26 mouse cellular contexts compared by ENCODE assay signal in genomic region chr4:134378089-134378615, GRCm38 (mm10). TPM values are rescaled to one million over a fixed set of nuclear protein-coding genes. Genes with fewer than 3 reads are reported as not detected.
A peak's percentile ranks its signal among the peaks of the same experiment; 100 is the strongest.
DNase-seq lines count a peak whose midpoint lies in the region; ATAC-seq and TF ChIP-seq lines count a peak whose summit lies in the region.
"Had no signal": no experiment of that assay in that cellular context is flagged by ENCODE, and none has a peak within 500 bp of the region (broad histone marks: within the 10 kb centered on the region; RNA-seq: fewer than 3 reads in every experiment).

No protein-coding gene starts in this region.

- H3K27me3 ChIP-seq in intestine, embryonic 14.5 days (replicated peaks; ENCODE audit: control insufficient read depth, insufficient read depth, low read length), result no peaks in the 10 kb centered on the region; the same call in 1 of the 2 replicates
- no peaks in the 10 kb centered on the region for H3K27me3 ChIP-seq in intestine, postnatal 0 days (replicated peaks; ENCODE audit: control insufficient read depth, insufficient read depth, low read length)
- H3K27me3 ChIP-seq in embryonic facial prominence, embryonic 12.5 days, result 0 out of 2 replicates have a peak, but pooled peaks cover 4% of the 10 kb centered on the region
- no peaks in the 10 kb centered on the region for H3K27me3 ChIP-seq in limb, embryonic 13.5 days

- 32% methylated on average over 10 of the region's 10 CpGs for WGBS in intestine, embryonic 14.5 days
- 47% methylated on average over 10 of the region's 10 CpGs for WGBS in intestine, postnatal 0 days
- 22% methylated on average over 10 of the region's 10 CpGs for WGBS in embryonic facial prominence, embryonic 12.5 days
- 18% methylated on average over 10 of the region's 10 CpGs for WGBS in limb, embryonic 13.5 days

- no peak for DNase-seq in intestine, embryonic 14.5 days (ENCODE audit: low spot score)
- DNase-seq in ES-E14 (ENCODE audit: low read depth, low spot score), result no peak
- no peak for DNase-seq in gastrocnemius, adult 2 months
- no peak for DNase-seq in gastrocnemius, postnatal 36 days
- DNase-seq: adrenal gland, adult 2 months; B cell, adult 2 months; cerebellum, adult 11 months; cerebellum, adult 9-11 months; forebrain, postnatal 0 days; heart, postnatal 14 days; kidney, postnatal 36 days; right cerebral cortex, adult 18-20 months; right cerebral cortex, postnatal 4 days; thymus, postnatal 14 days had no signal

- in situ Hi-C loops in ES-E14 (cut with MboI; ENCODE audit: low sequenced_read_pairs in 2 of 2, unreplicated experiment in 2 of 2), result no loop called here

- H3K9me3 ChIP-seq in intestine, embryonic 14.5 days (ENCODE audit: control insufficient read depth, low read length), result no peaks in the 10 kb centered on the region
- no peaks in the 10 kb centered on the region for H3K9me3 ChIP-seq in intestine, postnatal 0 days (ENCODE audit: control insufficient read depth)
- no peaks in the 10 kb centered on the region for H3K9me3 ChIP-seq in ES-E14 (ENCODE audit: control insufficient read depth, insufficient read depth, low read depth, low read length)
- no peaks in the 10 kb centered on the region for H3K9me3 ChIP-seq in embryonic facial prominence, embryonic 12.5 days
- H3K9me3 ChIP-seq in limb, embryonic 13.5 days, result no peaks in the 10 kb centered on the region
- H3K9me3 ChIP-seq: kidney, embryonic 15.5 days had no signal

- intact Hi-C loops in gastrocnemius, adult 2 months (cut with DNase I), result no loop called here
- intact Hi-C loops in gastrocnemius, postnatal 36 days (cut with DNase I), result loop anchor here (5.0 kb wide), 2 partner anchors 111 to 191 kb away; partner anchors contain the start of gene Cep85

- H3K4me1 ChIP-seq in intestine, embryonic 14.5 days (replicated peaks; ENCODE audit: control insufficient read depth, insufficient read depth, low read length), result peaks cover 8% of the 10 kb centered on the region; the same call in 1 of the 2 replicates
- no peaks in the 10 kb centered on the region for H3K4me1 ChIP-seq in intestine, postnatal 0 days (replicated peaks; ENCODE audit: control insufficient read depth, insufficient read depth, low read length)
- peaks cover 0 to 29% of the 10 kb centered on the region in 2 experiments; a peak in 3 of 4 replicates for H3K4me1 ChIP-seq in ES-E14 (ENCODE audit: control insufficient read depth in 2 of 2, insufficient read depth in 2 of 2, low read length in 2 of 2, poor library complexity in 1 of 2)
- 0 out of 2 replicates have a peak, but pooled peaks cover 5% of the 10 kb centered on the region for H3K4me1 ChIP-seq in embryonic facial prominence, embryonic 12.5 days
- H3K4me1 ChIP-seq in limb, embryonic 13.5 days, result peaks cover 10% of the 10 kb centered on the region; the same call in 1 of the 2 replicates

- H3K27ac ChIP-seq in intestine, embryonic 14.5 days (ENCODE audit: low read depth), result 0 out of 2 replicates have a peak overlapping the region, but pooled peaks have one; percentile 7
- no peak overlapping the region for H3K27ac ChIP-seq in intestine, postnatal 0 days (ENCODE audit: low read depth, low read length)
- peak overlapping the region; percentile 42; the same call in 1 of the 2 replicates for H3K27ac ChIP-seq in ES-E14 (ENCODE audit: insufficient read depth, low read depth, low read length, poor library complexity, severe bottlenecking)
- H3K27ac ChIP-seq in embryonic facial prominence, embryonic 12.5 days, result peak overlapping the region; percentile 47; the same call in 1 of the 2 replicates
- peak overlapping the region; percentile 39; the same call in 1 of the 2 replicates for H3K27ac ChIP-seq in limb, embryonic 13.5 days
- H3K27ac ChIP-seq in gastrocnemius, adult 2 months, result no peak overlapping the region
- H3K27ac ChIP-seq: hindbrain, embryonic 14.5 days; kidney, embryonic 15.5 days; macrophage had no signal

- H3K4me2 ChIP-seq in intestine, embryonic 14.5 days (ENCODE audit: low read length), result no peak overlapping the region
- H3K4me2 ChIP-seq in intestine, postnatal 0 days (replicated peaks; ENCODE audit: low read depth), result no peak overlapping the region
- H3K4me2 ChIP-seq in embryonic facial prominence, embryonic 12.5 days (replicated peaks), result no peak overlapping the region
- peak overlapping the region; percentile 4; the same call in 1 of the 2 replicates for H3K4me2 ChIP-seq in limb, embryonic 13.5 days (replicated peaks)
- H3K4me2 ChIP-seq: heart, embryonic 11.5 days; hindbrain, embryonic 14.5 days; kidney, embryonic 15.5 days had no signal

- no peak overlapping the region for H3K9ac ChIP-seq in intestine, embryonic 14.5 days (ENCODE audit: low read length)
- H3K9ac ChIP-seq in intestine, postnatal 0 days (ENCODE audit: low read depth, low read length), result no peak overlapping the region
- H3K9ac ChIP-seq in ES-E14 (ENCODE audit: insufficient read depth, low read depth, low read length, poor library complexity, severe bottlenecking), result peak overlapping the region; percentile 66; the same call in 1 of the 2 replicates
- H3K9ac ChIP-seq in embryonic facial prominence, embryonic 12.5 days, result no peak overlapping the region
- H3K9ac ChIP-seq in limb, embryonic 13.5 days, result peak overlapping the region; percentile 35; the same call in 1 of the 2 replicates
- H3K9ac ChIP-seq: forebrain, postnatal 0 days; hindbrain, embryonic 14.5 days; kidney, embryonic 15.5 days had no signal

- ATAC-seq in intestine, embryonic 14.5 days (replicated peaks; ENCODE audit: low FRiP score, low TSS enrichment, low read depth), result no peak
- no peak for ATAC-seq in intestine, postnatal 0 days
- no peak for ATAC-seq in embryonic facial prominence, embryonic 12.5 days (ENCODE audit: insufficient number of reproducible peaks, insufficient read depth, low FRiP score, low TSS enrichment)
- ATAC-seq in limb, embryonic 13.5 days (ENCODE audit: low FRiP score, low read depth), result no peak
- ATAC-seq: forebrain, postnatal 0 days; inflammation-experienced regulatory T-cells, adult 6 months had no signal

- no peak overlapping the region for H3K4me3 ChIP-seq in intestine, embryonic 14.5 days (ENCODE audit: low read depth, low read length)
- H3K4me3 ChIP-seq in intestine, postnatal 0 days (ENCODE audit: low read depth, low read length), result no peak overlapping the region
- H3K4me3 ChIP-seq in ES-E14 (ENCODE audit: insufficient read depth in 1 of 2, low read depth in 1 of 2, low read length in 2 of 2, poor library complexity in 1 of 2, severe bottlenecking in 1 of 2), result 0 out of 4 replicates have a peak overlapping the region, but pooled peaks of 1 of the 2 experiments have one; percentile 7
- H3K4me3 ChIP-seq in embryonic facial prominence, embryonic 12.5 days, result no peak overlapping the region
- no peak overlapping the region for H3K4me3 ChIP-seq in limb, embryonic 13.5 days
- H3K4me3 ChIP-seq in gastrocnemius, adult 2 months, result no peak overlapping the region
- H3K4me3 ChIP-seq: kidney, embryonic 15.5 days had no signal

- no peaks in the 10 kb centered on the region for H3K36me3 ChIP-seq in intestine, embryonic 14.5 days (ENCODE audit: control insufficient read depth, insufficient read depth, low read length)
- H3K36me3 ChIP-seq in intestine, postnatal 0 days (ENCODE audit: control insufficient read depth, insufficient read depth), result no peaks in the 10 kb centered on the region
- H3K36me3 ChIP-seq in ES-E14 (ENCODE audit: control insufficient read depth, insufficient read depth, low read length, poor library complexity, severe bottlenecking), result no peaks in the 10 kb centered on the region
- no peaks in the 10 kb centered on the region for H3K36me3 ChIP-seq in embryonic facial prominence, embryonic 12.5 days
- H3K36me3 ChIP-seq in limb, embryonic 13.5 days, result no peaks in the 10 kb centered on the region
- H3K36me3 ChIP-seq: kidney, embryonic 15.5 days had no signal

- no peak for TF ChIP-seq CTCF in intestine, postnatal 0 days (IDR thresholded peaks at IDR 0.05; ENCODE audit: low read depth)
- no peak for TF ChIP-seq CTCF in gastrocnemius, adult 2 months (IDR thresholded peaks at IDR 0.05)

TF ChIP-seq in ES-E14, 5 proteins besides CTCF, POLR2A, EP300 and RAD21:
- TF ChIP-seq ZNF384 (IDR thresholded peaks at IDR 0.05; ENCODE audit: low read depth, low read length) (no peak), HCFC1 (IDR thresholded peaks at IDR 0.05; ENCODE audit: borderline replicate concordance, insufficient read depth, low read length) (no peak), CHD2 (IDR thresholded peaks at IDR 0.05; ENCODE audit: low read depth, low read length) (no peak)

RNA-seq across cellular contexts. Expression of gene Extl1, which starts 5.5 kb away (rescaled TPM):
- polyA plus RNA-seq in intestine, embryonic 14.5 days (2014; fragmentation: Nextera tagmentation; extraction: Ambion mirVana), result 1.2 and 1.4 TPM in 2 replicates
- polyA plus RNA-seq in intestine, postnatal 0 days (2015; fragmentation: Nextera tagmentation; extraction: Ambion mirVana), result 1.0 and 1.2 TPM in 2 replicates
- total RNA-seq in ES-E14 (2012; rRNA removed), result 4.2 and 7.3 TPM in 2 replicates
- 2.1 and 3.4 TPM in 2 replicates for polyA plus RNA-seq in embryonic facial prominence, embryonic 12.5 days (2016; fragmentation: Nextera tagmentation; extraction: Ambion mirVana)
- polyA plus RNA-seq in limb, embryonic 13.5 days (2015; fragmentation: Nextera tagmentation; extraction: Ambion mirVana), result 8.3 and 9.2 TPM in 2 replicates
- 10 to 100 TPM; 25.1 to 27.8 TPM for total RNA-seq in gastrocnemius, adult 2 months (2021)
- 10 to 100 TPM; 25.9 to 29.9 TPM for total RNA-seq in gastrocnemius, postnatal 36 days (2021)

RNA-seq across cellular contexts. Expression of gene Pafah2, which starts 18.0 kb away (rescaled TPM):
- 28.4 and 32.5 TPM in 2 replicates for polyA plus RNA-seq in intestine, embryonic 14.5 days (2014; fragmentation: Nextera tagmentation; extraction: Ambion mirVana)
- polyA plus RNA-seq in intestine, postnatal 0 days (2015; fragmentation: Nextera tagmentation; extraction: Ambion mirVana), result 39.8 and 49.2 TPM in 2 replicates
- total RNA-seq in ES-E14 (2012; rRNA removed), result 15.8 and 18.4 TPM in 2 replicates
- 11.2 and 11.7 TPM in 2 replicates for polyA plus RNA-seq in embryonic facial prominence, embryonic 12.5 days (2016; fragmentation: Nextera tagmentation; extraction: Ambion mirVana)
- polyA plus RNA-seq in limb, embryonic 13.5 days (2015; fragmentation: Nextera tagmentation; extraction: Ambion mirVana), result 11.3 and 12.9 TPM in 2 replicates
- total RNA-seq in gastrocnemius, adult 2 months (2021), result 1 to 10 TPM; 2.6 to 4.0 TPM
- 1 to 10 TPM; 1.8 to 4.0 TPM for total RNA-seq in gastrocnemius, postnatal 36 days (2021)

RNA-seq across cellular contexts. Expression of gene Slc30a2, which starts 35.2 kb away (rescaled TPM):
- polyA plus RNA-seq in intestine, embryonic 14.5 days (2014; fragmentation: Nextera tagmentation; extraction: Ambion mirVana), result 0.19 and 0.26 TPM in 2 replicates
- polyA plus RNA-seq in intestine, postnatal 0 days (2015; fragmentation: Nextera tagmentation; extraction: Ambion mirVana), result 15.4 and 39.1 TPM in 2 replicates
- total RNA-seq in ES-E14 (2012; rRNA removed), result 23.5 and 24.3 TPM in 2 replicates
- 0.05 and 0.20 TPM in 2 replicates for polyA plus RNA-seq in embryonic facial prominence, embryonic 12.5 days (2016; fragmentation: Nextera tagmentation; extraction: Ambion mirVana)
- polyA plus RNA-seq in limb, embryonic 13.5 days (2015; fragmentation: Nextera tagmentation; extraction: Ambion mirVana), result 0.18 and 0.24 TPM in 2 replicates
- 10 to 100 TPM in 1 of 2 experiments, 1 to 10 TPM in 1; 4.4 to 25.8 TPM for total RNA-seq in gastrocnemius, adult 2 months (2021)
- 10 to 100 TPM in 1 of 2 experiments, 1 to 10 TPM in 1; 3.8 to 22.3 TPM for total RNA-seq in gastrocnemius, postnatal 36 days (2021)
- total RNA-seq: forebrain, postnatal 0 days; left cerebral cortex, postnatal 25 days; midbrain, postnatal 0 days had no signal
- polyA plus RNA-seq: liver, adult 2 months; macrophage; stomach, embryonic 14.5 days had no signal

Comparison
In these comparisons a context has a peak if more than half of its experiments do, and no peak if none do; other contexts are left out.
1. H3K27ac ChIP-seq: peak in intestine, embryonic 14.5 days (single experiment), ES-E14 (single experiment), embryonic facial prominence, embryonic 12.5 days (single experiment) and limb, embryonic 13.5 days (single experiment); none in intestine, postnatal 0 days (single experiment) and gastrocnemius, adult 2 months (single experiment).
2. RNA of gene Slc30a2, which starts 35.2 kb away (polyA plus RNA-seq): 15.4 to 39.1 TPM in intestine, postnatal 0 days; 0.19 to 0.26 TPM in intestine, embryonic 14.5 days, 0.18 to 0.24 TPM in limb, embryonic 13.5 days and 0.05 to 0.20 TPM in embryonic facial prominence, embryonic 12.5 days; every median in the first group is over 10 times any median in the second.
3. H3K9ac ChIP-seq: peak in ES-E14 (single experiment) and limb, embryonic 13.5 days (single experiment); none in intestine, embryonic 14.5 days (single experiment), intestine, postnatal 0 days (single experiment) and embryonic facial prominence, embryonic 12.5 days (single experiment).